Mouse (Mus musculus) hindbrain, embryonic 12.5 days (tissue): ENCODE data around the gene Rsc1a1. TPM values are rescaled to one million over a fixed set of nuclear protein-coding genes. Genes with fewer than 3 reads are reported as not detected.

Source experiments
- ATAC-seq: fragments of 200-750 bp; cut with Nextera tagmentation; 2 replicates; pipeline ENCODE4 v1.8.0; 2017; ENCODE audit warnings: moderate TSS enrichment; ENCODE audit not compliant: low FRiP score
- H3K27ac ChIP-seq: fragments of 300-500 bp; sonication (generic); 2 replicates; pipeline ENCODE4 v1.5.1; 2016; ENCODE audit warnings: mild to moderate bottlenecking
- H3K27me3 ChIP-seq: fragments of 300-500 bp; sonication (generic); 2 replicates; pipeline ENCODE4 v1.6.1; 2016; ENCODE audit warnings: mild to moderate bottlenecking
- H3K36me3 ChIP-seq: fragments of 300-500 bp; sonication (generic); 2 replicates; pipeline ENCODE4 v1.6.1; 2016; ENCODE audit warnings: mild to moderate bottlenecking
- H3K4me1 ChIP-seq: fragments of 300-500 bp; sonication (generic); 2 replicates; pipeline ENCODE4 v1.6.1; 2016
- H3K4me2 ChIP-seq: fragments of 300-500 bp; sonication (generic); replicated peaks from 2 replicates; pipeline ENCODE4 v1.6.1; 2016; ENCODE audit warnings: mild to moderate bottlenecking
- H3K4me3 ChIP-seq: fragments of 300-500 bp; sonication (generic); 2 replicates; pipeline ENCODE4 v1.5.1; 2016; ENCODE audit warnings: mild to moderate bottlenecking
- H3K9ac ChIP-seq: fragments of 300-500 bp; sonication (generic); 2 replicates; pipeline ENCODE4 v1.6.1; 2016; ENCODE audit warnings: mild to moderate bottlenecking, moderate library complexity
- H3K9me3 ChIP-seq: fragments of 300-500 bp; sonication (generic); replicated peaks from 2 replicates; pipeline ENCODE4 v1.6.1; 2016; ENCODE audit warnings: mild to moderate bottlenecking
- WGBS: fragments of 180-500 bp; shearing (Covaris S2); methylation state at CpG from one replicate; pipeline ENCODE4 v1.1.7; 2016; 5-methylcytosine and 5-hydroxymethylcytosine counted together
- polyA plus RNA-seq: library from polyadenylated mRNA; unstranded; fragments of >200 nt; fragmentation: Nextera tagmentation; extraction: Ambion mirVana; gene quantifications from 2 replicates; pipeline ENCODE4 v1.2.1, GENCODE M21; 2016

Gene Rsc1a1
- polyA plus RNA-seq, 1 experiment from 2014 or later, result 0.43 TPM

GRCm38 (mm10) chr4:141663122-141663931, 22.1 kb downstream of the Rsc1a1 start:
- Histone ChIP-seq H3K36me3 (peaks cover 26% of the 10 kb centered on the region; the same call in 1 of the 2 replicates), H3K4me1 (peaks cover 19% of the 10 kb centered on the region), H3K9me3 (no peaks in the 10 kb centered on the region), H3K9ac (peak overlapping the region; percentile 94), H3K4me3 (peak overlapping the region; percentile 79), H3K4me2 (peak overlapping the region; percentile 77), H3K27ac (peak overlapping the region; percentile 64), H3K27me3 (no peaks in the 10 kb centered on the region)
- peak; percentile 44 for ATAC-seq
- WGBS, result 4% methylated on average over 47 of the region's 47 CpGs

GRCm38 (mm10) chr4:141660884-141661283, 24.5 kb downstream of the Rsc1a1 start:
- peaks cover 30% of the 10 kb centered on the region; the same call in 1 of the 2 replicates for H3K36me3 ChIP-seq
- H3K9me3 ChIP-seq, result no peaks in the 10 kb centered on the region
- no peak overlapping the region for H3K9ac ChIP-seq
- no peak overlapping the region for H3K4me3 ChIP-seq
- no peaks in the 10 kb centered on the region for H3K27me3 ChIP-seq
- WGBS, result 81% methylated on average over 11 of the region's 11 CpGs
- ATAC-seq, result no peak
- no peak overlapping the region for H3K4me2 ChIP-seq
- H3K27ac ChIP-seq, result no peak overlapping the region
- H3K4me1 ChIP-seq, result peaks cover 24% of the 10 kb centered on the region

GRCm38 (mm10) chr4:141659739-141660138, 25.7 kb downstream of the Rsc1a1 start:
- H3K4me1 ChIP-seq, result peaks cover 20% of the 10 kb centered on the region
- peaks cover 30% of the 10 kb centered on the region; the same call in 1 of the 2 replicates for H3K36me3 ChIP-seq
- no peak overlapping the region for H3K4me2 ChIP-seq
- no peak overlapping the region for H3K4me3 ChIP-seq
- H3K9me3 ChIP-seq, result no peaks in the 10 kb centered on the region
- ATAC-seq, result no peak
- H3K27ac ChIP-seq, result no peak overlapping the region
- WGBS, result 67% methylated on average over 4 of the region's 4 CpGs
- H3K27me3 ChIP-seq, result no peaks in the 10 kb centered on the region
- no peak overlapping the region for H3K9ac ChIP-seq

- Histone ChIP-seq H3K4me1 (peaks cover 17% of the 10 kb centered on the region), H3K27me3 (no peaks in the 10 kb centered on the region), H3K4me2 (no peak overlapping the region), H3K4me3 (no peak overlapping the region), H3K9me3 (no peaks in the 10 kb centered on the region), H3K36me3 (peaks cover 30% of the 10 kb centered on the region; the same call in 1 of the 2 replicates), H3K9ac (no peak overlapping the region), H3K27ac (no peak overlapping the region)
- 88% methylated on average over 6 of the region's 6 CpGs for WGBS
- ATAC-seq, result no peak
Measured at GRCm38 (mm10) chr4:141658846-141659484, 26.4 kb downstream of the Rsc1a1 start.

GRCm38 (mm10) chr4:141656932-141657331, 28.5 kb downstream of the Rsc1a1 start:
- WGBS, result 69% methylated on average over 8 of the region's 8 CpGs
- no peaks in the 10 kb centered on the region for H3K9me3 ChIP-seq
- H3K36me3 ChIP-seq, result peaks cover 36% of the 10 kb centered on the region
- no peak for ATAC-seq
- no peaks in the 10 kb centered on the region for H3K27me3 ChIP-seq
- H3K9ac ChIP-seq, result no peak overlapping the region
- H3K4me3 ChIP-seq, result no peak overlapping the region
- H3K27ac ChIP-seq, result no peak overlapping the region
- H3K4me1 ChIP-seq, result peaks cover 14% of the 10 kb centered on the region
- H3K4me2 ChIP-seq, result no peak overlapping the region

DNA sequence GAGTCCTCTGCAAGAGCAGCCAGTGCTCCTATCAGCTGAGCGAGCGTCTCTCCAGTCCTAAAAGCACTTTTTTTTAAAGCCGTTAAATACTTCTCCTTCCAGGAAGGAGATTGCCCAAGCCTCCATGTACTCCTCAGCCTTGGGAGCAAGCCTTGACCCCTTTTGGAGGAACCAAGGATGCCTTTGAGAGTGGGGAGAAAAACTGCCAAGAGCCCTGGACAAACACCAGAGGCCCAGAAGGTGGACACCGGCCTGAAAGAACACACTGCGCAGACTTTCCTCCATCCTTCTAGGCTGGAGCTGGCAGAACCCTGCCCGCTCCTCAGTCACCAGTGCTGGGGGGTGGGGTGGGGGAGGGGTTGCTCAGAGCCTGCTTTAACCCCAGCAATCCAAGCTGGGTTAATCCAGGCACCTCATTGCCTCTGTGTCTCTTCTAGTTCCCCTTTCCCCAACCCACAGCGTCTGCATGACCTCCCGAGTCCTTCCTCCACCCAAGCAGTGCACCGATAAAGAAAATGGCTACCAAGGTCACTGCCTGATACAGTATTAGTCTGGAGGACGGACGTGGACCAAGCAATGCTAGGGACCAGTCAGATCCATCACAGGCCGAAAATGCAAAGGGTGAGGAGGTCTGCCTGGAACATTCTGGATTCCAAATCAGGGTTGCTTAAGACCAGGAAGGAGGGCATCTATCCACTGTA, 29.3 kb downstream of the Rsc1a1 start:
- H3K4me3 ChIP-seq, result no peak overlapping the region
- peaks cover 14% of the 10 kb centered on the region for H3K4me1 ChIP-seq
- H3K4me2 ChIP-seq, result no peak overlapping the region
- ATAC-seq, result no peak
- H3K9me3 ChIP-seq, result no peaks in the 10 kb centered on the region
- WGBS, result 92% methylated on average over 12 of the region's 12 CpGs
- no peak overlapping the region for H3K27ac ChIP-seq
- no peak overlapping the region for H3K9ac ChIP-seq
- no peaks in the 10 kb centered on the region for H3K27me3 ChIP-seq
- H3K36me3 ChIP-seq, result peaks cover 30% of the 10 kb centered on the region

DNA sequence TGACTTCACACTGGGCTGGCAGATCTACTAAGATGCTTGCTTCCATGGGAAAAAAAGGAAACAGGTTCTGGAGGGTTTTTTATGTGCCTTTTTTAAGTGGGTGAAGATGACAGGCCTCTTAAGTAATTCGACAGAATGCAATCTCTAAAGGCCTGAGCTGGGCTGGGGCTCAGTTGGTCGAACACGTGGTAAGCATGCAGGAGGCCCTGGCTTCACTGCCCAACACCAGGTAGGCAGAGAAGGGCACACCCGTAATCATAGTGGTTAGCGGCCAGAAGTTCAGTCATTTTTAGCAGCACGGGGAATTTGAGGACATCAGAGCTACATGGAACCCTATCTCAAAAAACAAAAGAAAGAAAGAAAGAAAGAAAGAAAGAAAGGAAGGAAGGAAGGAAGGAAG, 30.9 kb downstream of the Rsc1a1 start:
- Histone ChIP-seq H3K4me1 (peaks cover 14% of the 10 kb centered on the region), H3K9ac (no peak overlapping the region), H3K9me3 (no peaks in the 10 kb centered on the region), H3K36me3 (peaks cover 17% of the 10 kb centered on the region), H3K27ac (0 out of 2 replicates have a peak overlapping the region, but pooled peaks have one; percentile 31), H3K4me3 (no peak overlapping the region), H3K4me2 (no peak overlapping the region), H3K27me3 (no peaks in the 10 kb centered on the region)
- no peak for ATAC-seq
- 95% methylated on average over 6 of the region's 6 CpGs for WGBS

- Histone ChIP-seq H3K9ac (no peak overlapping the region), H3K4me3 (no peak overlapping the region), H3K9me3 (no peaks in the 10 kb centered on the region), H3K4me1 (peaks cover 20% of the 10 kb centered on the region), H3K27me3 (no peaks in the 10 kb centered on the region), H3K4me2 (no peak overlapping the region), H3K36me3 (peaks cover 11% of the 10 kb centered on the region), H3K27ac (peak overlapping the region; percentile 31; the same call in 1 of the 2 replicates)
- ATAC-seq, result no peak
- 92% methylated on average over 13 of the region's 13 CpGs for WGBS
Measured at GRCm38 (mm10) chr4:141653813-141654212, 31.6 kb downstream of the Rsc1a1 start.

DNA sequence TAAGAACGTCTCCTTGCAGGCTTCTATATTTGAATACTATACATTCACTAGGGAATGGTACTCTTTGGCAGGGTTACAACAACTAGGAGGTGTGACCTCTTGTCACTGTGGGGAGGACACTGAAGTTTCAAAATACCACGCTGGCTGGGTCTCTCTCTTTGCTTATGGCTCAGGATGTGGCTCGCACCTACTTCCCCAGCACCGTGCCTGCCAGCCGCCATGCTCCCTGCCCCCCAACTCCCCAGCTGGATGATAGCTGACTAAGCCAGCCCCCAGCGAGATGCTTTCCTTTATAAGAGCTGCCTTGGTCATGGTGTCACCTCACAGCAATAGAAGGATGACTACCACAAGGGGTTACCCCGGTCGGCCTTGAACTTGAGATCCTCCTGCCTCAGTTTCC, 32.4 kb downstream of the Rsc1a1 start:
- Histone ChIP-seq H3K4me3 (no peak overlapping the region), H3K4me1 (peaks cover 20% of the 10 kb centered on the region), H3K27me3 (no peaks in the 10 kb centered on the region), H3K36me3 (peaks cover 11% of the 10 kb centered on the region), H3K4me2 (no peak overlapping the region), H3K9ac (no peak overlapping the region), H3K9me3 (no peaks in the 10 kb centered on the region), H3K27ac (no peak overlapping the region)
- no peak for ATAC-seq
- 87% methylated on average over 8 of the region's 8 CpGs for WGBS

DNA sequence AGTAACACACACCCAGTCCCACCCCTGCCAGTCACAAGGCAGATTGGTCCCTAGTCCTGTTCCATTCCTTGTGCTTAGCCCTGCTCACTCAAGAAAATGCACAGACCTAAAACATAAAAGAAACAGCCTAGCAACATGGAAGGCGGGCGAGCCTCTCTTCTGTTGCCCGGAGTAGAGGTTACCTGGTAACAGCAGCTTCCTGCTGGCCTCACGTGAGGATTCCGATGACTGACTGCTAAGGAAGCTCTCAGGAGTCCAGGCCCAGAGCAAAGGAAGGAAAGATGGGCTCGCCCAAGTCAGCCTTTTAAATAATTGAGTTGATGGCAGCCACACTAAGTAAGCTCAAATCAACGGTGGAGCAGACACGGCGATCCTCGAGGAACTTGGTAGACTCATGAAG, 33.5 kb downstream of the Rsc1a1 start:
- Histone ChIP-seq H3K9ac (no peak overlapping the region), H3K36me3 (peaks cover 11% of the 10 kb centered on the region), H3K4me2 (no peak overlapping the region), H3K4me1 (peaks cover 18% of the 10 kb centered on the region), H3K27ac (no peak overlapping the region), H3K9me3 (no peaks in the 10 kb centered on the region), H3K4me3 (no peak overlapping the region), H3K27me3 (no peaks in the 10 kb centered on the region)
- WGBS, result 84% methylated on average over 10 of the region's 10 CpGs
- no peak for ATAC-seq

DNA sequence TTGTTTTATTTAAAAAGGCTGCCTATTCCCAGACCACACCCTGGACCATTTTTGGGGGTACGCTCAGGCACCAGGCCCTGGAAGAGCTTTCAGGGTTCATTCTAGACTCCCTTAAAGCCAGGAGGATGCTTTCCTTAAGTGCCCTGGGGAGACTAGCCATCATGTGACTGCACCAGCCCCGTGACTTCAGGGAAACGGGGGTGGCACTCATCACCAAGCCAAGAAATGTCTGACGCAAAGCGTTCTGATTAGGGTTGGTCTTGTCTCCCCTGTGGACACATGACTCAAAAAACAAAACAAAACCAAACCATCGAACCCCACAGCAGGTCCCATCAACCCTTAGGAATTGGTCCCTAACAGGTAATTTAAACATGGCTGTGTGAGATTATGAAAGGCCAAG, 34.1 kb downstream of the Rsc1a1 start:
- Histone ChIP-seq H3K27ac (no peak overlapping the region), H3K36me3 (peaks cover 13% of the 10 kb centered on the region), H3K27me3 (no peaks in the 10 kb centered on the region), H3K4me2 (no peak overlapping the region), H3K4me3 (no peak overlapping the region), H3K4me1 (peaks cover 15% of the 10 kb centered on the region), H3K9me3 (no peaks in the 10 kb centered on the region), H3K9ac (no peak overlapping the region)
- 85% methylated on average over 6 of the region's 6 CpGs for WGBS
- no peak for ATAC-seq

DNA sequence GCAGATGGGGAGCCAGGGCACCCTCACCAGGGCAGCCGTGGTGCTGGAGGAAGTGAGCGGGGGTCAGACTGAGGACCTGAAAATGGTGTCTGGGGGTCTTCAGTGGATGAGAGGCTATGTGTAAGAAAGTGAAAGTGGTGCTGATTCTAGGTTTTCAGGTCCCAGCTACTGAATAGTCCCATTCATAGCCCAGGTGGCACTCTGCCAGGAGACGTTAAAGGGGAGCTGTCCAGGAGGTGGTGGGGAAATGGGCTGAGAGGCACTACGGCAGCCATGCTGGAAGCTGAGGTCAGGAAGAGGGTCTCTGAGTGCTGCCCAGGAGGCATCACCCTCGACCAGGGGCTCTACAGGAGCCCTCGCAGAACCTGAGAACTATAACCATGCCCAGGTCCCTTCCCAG, 36.2 kb downstream of the Rsc1a1 start:
- H3K4me2 ChIP-seq, result no peak overlapping the region
- H3K27ac ChIP-seq, result peak overlapping the region; percentile 9; the same call in 1 of the 2 replicates
- no peak overlapping the region for H3K9ac ChIP-seq
- no peaks in the 10 kb centered on the region for H3K9me3 ChIP-seq
- H3K4me1 ChIP-seq, result peaks cover 15% of the 10 kb centered on the region
- H3K27me3 ChIP-seq, result no peaks in the 10 kb centered on the region
- ATAC-seq, result no peak
- H3K4me3 ChIP-seq, result no peak overlapping the region
- WGBS, result 71% methylated on average over 6 of the region's 6 CpGs
- H3K36me3 ChIP-seq, result peaks cover 9% of the 10 kb centered on the region
